Mouse (Mus musculus) midbrain, embryonic 16.5 days (tissue): ENCODE results near the gene Ttll5. TPM values are rescaled to one million over a fixed set of nuclear protein-coding genes. Genes with fewer than 3 reads are reported as not detected.

Source experiments
- ATAC-seq: fragments of 200-750 bp; cut with Nextera tagmentation; 2 replicates; pipeline ENCODE4 v1.8.0; 2017; ENCODE audit warnings: moderate TSS enrichment
- H3K27ac ChIP-seq: fragments of 300-500 bp; sonication (generic); 2 replicates; pipeline ENCODE4 v1.5.1; 2014; ENCODE audit warnings: mild to moderate bottlenecking, low read length, mixed read lengths
- H3K27me3 ChIP-seq: fragments of 300-500 bp; sonication (generic); 2 replicates; pipeline ENCODE4 v1.6.1; 2014; ENCODE audit warnings: low read depth, low read length, mixed read lengths; ENCODE audit not compliant: control insufficient read depth, insufficient read depth
- H3K36me3 ChIP-seq: fragments of 300-500 bp; sonication (generic); 2 replicates; pipeline ENCODE4 v1.6.1; 2014; ENCODE audit warnings: mild to moderate bottlenecking, low read length, moderate library complexity, mixed read lengths; ENCODE audit not compliant: control insufficient read depth, insufficient read depth
- H3K4me1 ChIP-seq: fragments of 300-500 bp; sonication (generic); 2 replicates; pipeline ENCODE4 v1.6.1; 2014; ENCODE audit warnings: mild to moderate bottlenecking, low read length, mixed read lengths; ENCODE audit not compliant: control insufficient read depth, insufficient read depth
- H3K4me2 ChIP-seq: fragments of 300-500 bp; sonication (generic); 2 replicates; pipeline ENCODE4 v1.6.1; 2014; ENCODE audit warnings: mild to moderate bottlenecking, low read length, mixed read lengths
- H3K4me3 ChIP-seq: fragments of 300-500 bp; sonication (generic); 2 replicates; pipeline ENCODE4 v1.5.1; 2014; ENCODE audit warnings: low read depth, mild to moderate bottlenecking, low read length, moderate library complexity, mixed read lengths
- H3K9ac ChIP-seq: fragments of 300-500 bp; sonication (generic); 2 replicates; pipeline ENCODE4 v1.6.1; 2014; ENCODE audit warnings: low read depth, low read length, mixed read lengths
- H3K9me3 ChIP-seq: fragments of 300-500 bp; sonication (generic); replicated peaks from 2 replicates; pipeline ENCODE4 v1.6.1; 2014; ENCODE audit warnings: mild to moderate bottlenecking, low read length, mixed read lengths; ENCODE audit not compliant: control insufficient read depth, poor library complexity, severe bottlenecking
- whole genome bisulfite sequencing: fragments of 180-500 bp; shearing (Covaris S2); extraction: QIAGEN DNeasy Blood & Tissue Kit; methylation state at CpG from one replicate; pipeline ENCODE4 v1.1.7; 2014; 5-methylcytosine and 5-hydroxymethylcytosine counted together
- polyA plus RNA-seq: library from polyadenylated mRNA; unstranded; fragments of >200 nt; fragmentation: Nextera tagmentation; extraction: Ambion mirVana; gene quantifications from 2 replicates; pipeline ENCODE4 v1.2.1, GENCODE M21; 2015

Gene Ttll5
- polyA plus RNA-seq, 1 experiment from 2014 or later: 12.0 TPM

DNA sequence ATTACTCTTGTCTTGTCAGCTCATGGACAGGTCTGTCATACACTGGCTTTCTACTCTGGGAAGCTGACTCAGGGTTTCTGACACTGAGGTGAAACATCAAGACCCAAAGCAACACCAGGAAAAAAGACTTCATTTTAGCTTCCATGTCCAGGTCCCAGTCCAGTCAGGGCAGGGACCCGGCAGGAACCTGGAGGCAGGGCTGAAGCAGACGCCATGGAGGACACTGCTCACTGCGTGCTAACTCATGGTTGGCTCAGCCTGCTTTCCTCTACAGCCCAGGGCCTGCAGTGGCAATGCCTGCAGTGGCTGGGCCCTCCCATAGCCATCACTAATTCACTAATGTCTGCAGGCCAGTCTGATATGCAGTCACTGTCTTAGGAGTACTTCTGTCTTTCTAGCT lies 4.4 kb downstream of the Ttll5 start:
- ATAC-seq: no peak
- 100% methylated on average over 3 of the region's 3 CpGs for WGBS
- no peaks in the 10 kb centered on the region for H3K9me3 ChIP-seq

DNA sequence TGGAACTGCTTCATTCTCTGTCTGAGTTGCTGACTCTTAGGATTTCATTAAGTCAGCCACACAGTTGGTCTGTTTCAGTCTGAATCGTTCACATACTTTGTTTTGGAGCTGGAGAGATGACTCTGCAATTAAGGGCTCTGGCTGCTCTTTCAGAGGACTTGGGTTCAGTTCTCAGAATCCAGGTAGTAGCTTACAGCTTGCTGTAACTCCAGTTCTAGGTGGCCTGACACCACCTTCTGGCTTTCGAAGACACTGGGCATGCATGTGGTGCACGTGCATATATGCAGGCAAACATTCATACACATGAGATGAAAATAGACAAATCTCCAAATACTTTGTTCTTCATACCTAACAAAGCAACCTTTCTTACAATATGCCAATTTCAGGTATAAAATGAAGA lies 5.4 kb downstream of the Ttll5 start:
- ATAC-seq: no peak
- Histone ChIP-seq H3K27me3 (no peaks in the 10 kb centered on the region), H3K4me1 (peaks cover 8% of the 10 kb centered on the region), H3K4me2 (no peak overlapping the region), H3K4me3 (no peak overlapping the region), H3K9me3 (no peaks in the 10 kb centered on the region), H3K9ac (no peak overlapping the region), H3K36me3 (peaks cover 6% of the 10 kb centered on the region), H3K27ac (no peak overlapping the region)
- 86% methylated on average over 3 of the region's 3 CpGs for WGBS

More for the DNA sequence above, 4.4 kb downstream of the Ttll5 start:
- H3K4me3 ChIP-seq: no peak overlapping the region
- no peak overlapping the region for H3K9ac ChIP-seq
- H3K36me3 ChIP-seq: peaks cover 6% of the 10 kb centered on the region
- H3K4me2 ChIP-seq: no peak overlapping the region
- peaks cover 9% of the 10 kb centered on the region for H3K4me1 ChIP-seq
- no peaks in the 10 kb centered on the region for H3K27me3 ChIP-seq
- H3K27ac ChIP-seq: no peak overlapping the region

DNA sequence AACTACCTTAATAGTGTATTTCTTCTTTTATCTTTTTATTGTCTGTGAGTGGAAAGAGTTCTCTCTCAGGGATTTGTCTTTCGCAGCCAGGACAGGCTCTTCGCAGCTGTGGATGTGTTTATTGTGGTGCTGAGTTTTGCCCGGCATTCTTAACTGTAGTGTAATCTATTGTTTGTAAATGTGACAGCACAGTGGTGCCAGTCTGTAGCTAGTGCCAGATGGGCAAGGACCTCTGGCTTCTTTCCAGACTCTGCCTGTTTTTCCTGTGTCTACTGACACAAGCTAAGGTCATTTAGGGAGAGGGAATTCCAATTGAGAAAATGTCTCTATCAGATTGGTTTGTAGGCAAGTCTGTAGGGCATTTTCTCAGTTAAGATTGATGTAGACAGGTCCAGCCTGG lies 6.2 kb downstream of the Ttll5 start:
- WGBS: 79% methylated on average over 3 of the region's 3 CpGs
- Histone ChIP-seq H3K4me1 (peaks cover 4% of the 10 kb centered on the region), H3K36me3 (peaks cover 6% of the 10 kb centered on the region), H3K4me3 (no peak overlapping the region), H3K4me2 (no peak overlapping the region), H3K27ac (no peak overlapping the region), H3K27me3 (no peaks in the 10 kb centered on the region), H3K9ac (no peak overlapping the region), H3K9me3 (no peaks in the 10 kb centered on the region)
- ATAC-seq: no peak

DNA sequence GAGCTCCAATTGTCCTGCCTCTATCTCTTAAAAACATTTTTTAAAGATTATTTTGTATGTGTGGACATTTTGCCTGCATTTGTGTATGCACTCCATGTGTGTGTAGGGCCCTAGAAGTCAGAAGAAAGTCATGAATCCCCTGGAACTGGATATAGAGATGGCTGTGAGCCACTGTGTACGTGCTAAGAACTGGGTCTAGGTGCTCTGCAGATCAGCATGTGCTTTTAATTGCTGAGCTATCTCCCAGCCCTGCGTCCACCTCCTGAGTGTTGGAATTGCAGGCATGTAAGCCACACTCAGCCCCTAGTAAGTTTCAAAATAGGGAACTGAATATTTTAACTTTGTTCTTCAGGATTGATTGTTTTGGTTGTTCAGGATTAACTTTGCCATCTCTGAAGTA lies 10.1 kb downstream of the Ttll5 start:
- peaks cover 4% of the 10 kb centered on the region for H3K36me3 ChIP-seq
- no peaks in the 10 kb centered on the region for H3K4me1 ChIP-seq
- no peak overlapping the region for H3K9ac ChIP-seq
- H3K9me3 ChIP-seq: no peaks in the 10 kb centered on the region
- 73% methylated on average over 2 of the region's 2 CpGs for WGBS
- no peaks in the 10 kb centered on the region for H3K27me3 ChIP-seq
- H3K4me2 ChIP-seq: no peak overlapping the region
- ATAC-seq: no peak
- H3K4me3 ChIP-seq: no peak overlapping the region
- no peak overlapping the region for H3K27ac ChIP-seq

DNA sequence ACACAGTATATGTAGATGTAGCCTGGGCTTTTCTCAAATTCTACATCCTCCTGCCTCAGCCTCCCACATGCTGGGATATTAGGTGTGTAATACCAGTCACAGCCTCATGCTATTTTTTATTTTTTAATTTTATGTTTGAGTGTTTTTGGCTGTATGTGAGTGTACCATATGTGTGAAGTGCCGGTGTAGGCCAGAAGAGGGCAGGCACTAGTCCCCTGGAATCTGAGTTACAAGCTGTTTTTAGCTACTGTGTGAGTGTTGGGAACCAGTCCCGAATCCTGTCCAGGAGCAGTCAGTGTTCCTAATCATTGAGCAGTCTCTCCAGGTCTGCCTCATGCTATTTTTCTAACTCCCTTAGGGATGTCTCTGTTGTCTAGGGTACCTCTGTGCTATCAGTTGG lies 13.3 kb downstream of the Ttll5 start:
- no peak overlapping the region for H3K4me2 ChIP-seq
- ATAC-seq: no peak
- no peaks in the 10 kb centered on the region for H3K9me3 ChIP-seq
- 94% methylated on average over 2 of the region's 2 CpGs for WGBS
- peaks cover 7% of the 10 kb centered on the region for H3K36me3 ChIP-seq
- no peak overlapping the region for H3K4me3 ChIP-seq
- no peaks in the 10 kb centered on the region for H3K27me3 ChIP-seq
- no peaks in the 10 kb centered on the region for H3K4me1 ChIP-seq
- no peak overlapping the region for H3K27ac ChIP-seq
- no peak overlapping the region for H3K9ac ChIP-seq

DNA sequence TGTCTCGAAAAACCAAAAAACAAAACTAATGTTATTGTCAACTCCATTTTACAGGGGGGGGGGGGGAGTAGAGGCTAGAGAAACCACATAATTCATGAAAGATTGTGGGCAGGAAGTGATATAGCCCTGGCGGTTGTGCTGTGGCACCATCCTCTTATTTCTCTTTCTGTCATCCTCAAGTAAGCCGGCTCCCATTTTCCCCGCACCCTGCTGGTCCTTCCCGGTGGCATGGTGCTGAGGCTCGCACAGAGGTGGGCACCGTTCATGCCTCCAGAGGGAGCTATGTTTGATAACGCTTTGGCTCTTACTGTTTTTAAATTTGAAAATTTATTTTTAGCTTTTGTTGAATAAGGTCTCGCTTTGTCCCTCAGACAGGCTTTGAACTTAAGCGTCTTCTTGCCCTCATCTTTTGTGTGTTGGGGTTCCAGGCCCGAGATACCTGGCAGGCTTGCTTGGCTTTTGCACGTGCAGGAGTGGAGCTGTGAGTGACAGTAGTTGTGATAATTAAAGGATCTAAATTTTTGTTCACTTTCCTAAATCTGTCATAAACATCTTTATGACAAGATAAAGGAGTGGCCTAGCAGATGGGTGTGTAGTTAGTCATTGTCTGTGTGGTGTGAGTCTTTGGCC lies 15.0 kb downstream of the Ttll5 start:
- Histone ChIP-seq H3K27me3 (no peaks in the 10 kb centered on the region), H3K9me3 (no peaks in the 10 kb centered on the region), H3K27ac (no peak overlapping the region), H3K4me1 (no peaks in the 10 kb centered on the region), H3K9ac (no peak overlapping the region), H3K4me3 (no peak overlapping the region), H3K4me2 (no peak overlapping the region), H3K36me3 (peaks cover 7% of the 10 kb centered on the region; the same call in 1 of the 2 replicates)
- WGBS: 92% methylated on average over 12 of the region's 12 CpGs
- ATAC-seq: no peak

DNA sequence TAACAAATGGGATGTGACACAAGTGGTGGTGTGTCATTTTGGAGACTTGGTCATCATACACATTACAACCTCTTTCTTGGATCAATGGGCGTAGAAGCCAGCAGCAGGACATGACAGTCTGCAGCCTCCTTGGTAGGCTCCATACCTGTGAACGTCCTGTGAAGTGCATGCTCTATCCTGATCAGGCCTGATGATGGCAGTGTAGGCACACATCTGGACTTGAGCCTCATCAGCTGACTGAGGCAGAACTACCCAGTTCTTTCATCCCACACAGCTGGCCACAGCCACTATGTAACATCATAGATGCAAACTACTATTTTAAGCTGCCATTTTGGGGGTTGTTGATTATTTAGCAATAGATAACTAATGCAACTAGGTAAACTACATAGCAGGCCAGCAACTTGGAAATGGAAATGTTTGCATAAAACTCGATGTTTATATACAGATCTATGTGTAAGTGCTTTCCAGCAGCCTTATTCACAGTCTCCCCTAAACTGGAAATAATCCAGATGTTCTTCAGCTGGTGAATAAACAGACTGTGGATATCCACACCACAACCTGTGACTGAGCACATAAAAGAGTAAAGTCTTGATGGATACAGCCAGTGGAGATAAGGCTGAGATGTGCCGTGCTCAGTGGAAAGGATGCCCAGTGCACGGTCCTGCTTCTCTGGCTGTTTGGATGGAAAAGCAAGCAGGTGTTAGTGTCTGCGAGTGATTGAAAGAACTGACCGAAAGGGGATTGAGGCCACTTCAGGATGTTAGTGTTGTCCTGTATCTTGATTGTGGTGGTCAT lies 23.9 kb downstream of the Ttll5 start:
- Histone ChIP-seq H3K4me1 (no peaks in the 10 kb centered on the region), H3K36me3 (peaks cover 10% of the 10 kb centered on the region), H3K9ac (no peak overlapping the region), H3K9me3 (no peaks in the 10 kb centered on the region), H3K4me2 (no peak overlapping the region), H3K27me3 (no peaks in the 10 kb centered on the region), H3K4me3 (no peak overlapping the region), H3K27ac (no peak overlapping the region)
- peak; percentile 48; the same call in 1 of the 2 replicates for ATAC-seq
- 85% methylated on average over 7 of the region's 7 CpGs for WGBS

DNA sequence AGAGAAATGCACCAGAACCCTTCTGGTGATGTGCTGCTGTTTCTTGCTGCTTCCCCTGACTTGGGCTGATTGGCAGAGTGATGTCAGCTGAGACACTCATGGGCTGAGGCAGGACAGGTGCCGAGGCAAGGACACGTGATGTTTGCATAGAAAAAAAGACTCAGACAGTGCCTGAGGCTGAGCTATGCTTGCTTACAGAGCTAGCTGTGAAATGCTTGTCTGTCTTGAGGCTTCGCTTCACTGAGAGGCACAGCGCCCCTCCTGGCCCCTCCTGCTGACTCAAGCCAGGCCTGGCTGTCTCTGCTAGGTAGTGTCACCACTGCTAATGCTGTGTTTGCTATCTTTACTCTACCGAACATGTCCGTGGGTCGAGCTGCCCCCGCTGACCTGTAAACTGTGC lies 26.2 kb downstream of the Ttll5 start:
- 89% methylated on average over 8 of the region's 8 CpGs for WGBS

DNA sequence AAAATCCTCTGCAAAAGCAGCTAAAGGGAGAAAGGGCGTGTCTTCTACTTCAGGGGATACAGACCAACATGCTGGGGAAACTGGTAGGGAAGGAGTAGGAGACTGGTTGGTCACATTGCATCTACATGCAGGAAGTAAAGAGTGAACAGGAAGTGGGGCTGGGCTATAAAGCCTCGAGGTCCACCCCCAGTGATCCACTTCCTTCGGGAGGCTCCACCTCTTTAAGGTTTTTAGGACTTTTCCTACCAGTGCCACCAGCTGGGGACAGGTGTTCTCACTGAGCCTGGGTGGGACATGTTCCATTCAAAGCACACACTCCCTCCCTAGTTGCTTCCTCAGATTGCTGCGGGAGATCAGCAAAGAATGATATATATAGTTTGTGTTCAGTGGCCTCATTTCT lies 29.4 kb downstream of the Ttll5 start:
- H3K9ac ChIP-seq: no peak overlapping the region
- H3K27me3 ChIP-seq: no peaks in the 10 kb centered on the region
- no peak overlapping the region for H3K4me2 ChIP-seq
- H3K4me3 ChIP-seq: no peak overlapping the region
- H3K9me3 ChIP-seq: no peaks in the 10 kb centered on the region
- H3K4me1 ChIP-seq: no peaks in the 10 kb centered on the region
- ATAC-seq: no peak
- H3K27ac ChIP-seq: no peak overlapping the region
- WGBS: 90% methylated on average over 4 of the region's 4 CpGs
- H3K36me3 ChIP-seq: peaks cover 6% of the 10 kb centered on the region

More for the DNA sequence above, 26.2 kb downstream of the Ttll5 start:
- Histone ChIP-seq H3K27ac (no peak overlapping the region), H3K36me3 (peaks cover 6% of the 10 kb centered on the region), H3K4me2 (no peak overlapping the region), H3K9me3 (no peaks in the 10 kb centered on the region), H3K4me1 (no peaks in the 10 kb centered on the region), H3K27me3 (no peaks in the 10 kb centered on the region), H3K9ac (no peak overlapping the region), H3K4me3 (no peak overlapping the region)
- no peak for ATAC-seq
